Mouse (Mus musculus): ENCODE measurements around the gene Rpl15.
"Not testable (repeated sequence)": the region's sequence is repeated elsewhere in the genome, so short reads cannot be mapped to it uniquely, and the experiment has no call there.

The Rpl15 gene

GRCm38 (mm10) chr14:18270529-18271441 lies at the start of gene Rpl15, which contains the start of gene Nkiras1:
Gene Rpl15, minus strand, starts transcription at chr14:18271391.
Gene Nkiras1, plus strand, starts transcription at chr14:18271136.
- peak; percentile 91 to 97 for DNase-seq (ENCODE audit: low spot score in 2 of 2)

- no peak for DNase-seq (ENCODE audit: low spot score in 2 of 2)
Measured at GRCm38 (mm10) chr14:18317457-18318411, 46.5 kb upstream of the Rpl15 start.

GRCm38 (mm10) chr14:18304165-18304564 lies 33.0 kb upstream of the Rpl15 start:
- DNase-seq (ENCODE audit: low spot score in 2 of 2): no peak

- DNase-seq (ENCODE audit: low spot score in 2 of 2): peak in 1 of 2 experiments; percentile 41
Measured at GRCm38 (mm10) chr14:18303262-18303661, 32.1 kb upstream of the Rpl15 start.

GRCm38 (mm10) chr14:18302750-18303149 lies 31.6 kb upstream of the Rpl15 start:
- DNase-seq (ENCODE audit: low spot score in 2 of 2): no peak

- no peak for DNase-seq (ENCODE audit: low spot score in 2 of 2)
Measured at GRCm38 (mm10) chr14:18301591-18301990, 30.4 kb upstream of the Rpl15 start.

GRCm38 (mm10) chr14:18300676-18301075 lies 29.5 kb upstream of the Rpl15 start:
- no peak for DNase-seq (ENCODE audit: low spot score in 2 of 2)

GRCm38 (mm10) chr14:18298874-18299273 lies 27.7 kb upstream of the Rpl15 start:
- no peak for DNase-seq (ENCODE audit: low spot score in 2 of 2)

GRCm38 (mm10) chr14:18297441-18297840 lies 26.2 kb upstream of the Rpl15 start:
- DNase-seq (ENCODE audit: low spot score in 2 of 2): no peak

- no peak for DNase-seq (ENCODE audit: low spot score in 2 of 2)
Measured at GRCm38 (mm10) chr14:18292578-18292977, 21.4 kb upstream of the Rpl15 start.

- DNase-seq (ENCODE audit: low spot score in 2 of 2): no peak
Measured at GRCm38 (mm10) chr14:18292111-18292510, 20.9 kb upstream of the Rpl15 start.

GRCm38 (mm10) chr14:18287391-18287790 lies 16.2 kb upstream of the Rpl15 start:
- DNase-seq (ENCODE audit: low spot score in 2 of 2): no peak

- no peak for DNase-seq (ENCODE audit: low spot score in 2 of 2)
Measured at GRCm38 (mm10) chr14:18286441-18286840, 15.2 kb upstream of the Rpl15 start.

- DNase-seq (ENCODE audit: low spot score in 2 of 2): no peak
Measured at GRCm38 (mm10) chr14:18285476-18285875, 14.3 kb upstream of the Rpl15 start.

GRCm38 (mm10) chr14:18284581-18284980 lies 13.4 kb upstream of the Rpl15 start:
- no peak for DNase-seq (ENCODE audit: low spot score in 2 of 2)

- DNase-seq (ENCODE audit: low spot score in 2 of 2): no peak
Measured at GRCm38 (mm10) chr14:18280375-18280774, 9.2 kb upstream of the Rpl15 start.

- DNase-seq (ENCODE audit: low spot score in 2 of 2): no peak
Measured at GRCm38 (mm10) chr14:18274526-18274925, 3.3 kb upstream of the Rpl15 start.

- no peak for DNase-seq (ENCODE audit: low spot score in 2 of 2)
Measured at GRCm38 (mm10) chr14:18271666-18272065, 475 bp upstream of the Rpl15 start.

- DNase-seq (ENCODE audit: low spot score in 2 of 2): not testable (repeated sequence)
Measured at GRCm38 (mm10) chr14:18269947-18270528, 1.2 kb downstream of the Rpl15 start.

- peak in 1 of 2 experiments; percentile 26 for DNase-seq (ENCODE audit: low spot score in 2 of 2)
Measured at GRCm38 (mm10) chr14:18263427-18263826, 7.8 kb downstream of the Rpl15 start.

GRCm38 (mm10) chr14:18261203-18261602 lies 10.0 kb downstream of the Rpl15 start:
- no peak for DNase-seq (ENCODE audit: low spot score in 2 of 2)

GRCm38 (mm10) chr14:18242638-18243130 lies 28.5 kb downstream of the Rpl15 start:
- DNase-seq (ENCODE audit: low spot score in 2 of 2): no peak

Data from cerebellum, postnatal 4 days (tissue).